Mouse (Mus musculus) liver, embryonic 14.5 days (tissue): Measurements from ENCODE around the gene Ddit4. TPM values are rescaled to one million over a fixed set of nuclear protein-coding genes. Genes with fewer than 3 reads are reported as not detected.

Source experiments
- ATAC-seq: fragments of 200-750 bp; cut with Nextera tagmentation; 2 replicates; pipeline ENCODE4 v1.8.0; 2017; ENCODE audit warnings: moderate number of reproducible peaks, mild to moderate bottlenecking, moderate library complexity; ENCODE audit not compliant: insufficient read depth
- DNase-seq, 3 experiments: peaks; one replicate each; pipeline ENCODE4 v3.0.0-alpha.2; 2012 to 2013; ENCODE audit warnings: low read depth in 3 of 3, low spot score in 3 of 3
- H3K27ac ChIP-seq: fragments of 300-500 bp; sonication (generic); 2 replicates; pipeline ENCODE4 v1.5.1; 2014; ENCODE audit warnings: moderate library complexity, mild to moderate bottlenecking, control low read depth, inconsistent platforms
- H3K27me3 ChIP-seq: fragments of 300-500 bp; sonication (generic); 2 replicates; pipeline ENCODE4 v1.6.1; 2014; ENCODE audit warnings: mild to moderate bottlenecking, low read length, moderate library complexity; ENCODE audit not compliant: control insufficient read depth, insufficient read depth
- H3K36me3 ChIP-seq: fragments of 300-500 bp; sonication (generic); replicated peaks from 2 replicates; pipeline ENCODE4 v1.6.1; 2014; ENCODE audit warnings: low read depth; ENCODE audit not compliant: control insufficient read depth, insufficient read depth
- H3K4me1 ChIP-seq, 2 experiments: fragments of 200-500 bp in 1 of 2; fragments of 300-500 bp in 1 of 2; sonication (generic) in 1 of 2; replicated peaks; 2 replicates each; pipeline ENCODE4 v1.6.1; 2012 to 2014; ENCODE audit warnings: antibody characterized with exemption in 1 of 2, inconsistent platforms in 1 of 2, low read length in 1 of 2; ENCODE audit not compliant: control insufficient read depth in 2 of 2, insufficient read depth in 2 of 2
- H3K4me2 ChIP-seq: fragments of 300-500 bp; sonication (generic); 2 replicates; pipeline ENCODE4 v1.6.1; 2014; ENCODE audit warnings: low read depth, mild to moderate bottlenecking, control low read depth, moderate library complexity
- H3K4me3 ChIP-seq, 2 experiments: fragments of 200-500 bp in 1 of 2; fragments of 300-500 bp in 1 of 2; sonication (generic) in 1 of 2; 2 replicates each; pipeline ENCODE4 v1.5.1; 2012 to 2014; ENCODE audit warnings: low read depth in 2 of 2, low read length in 2 of 2, mild to moderate bottlenecking in 2 of 2, control low read depth in 1 of 2, inconsistent platforms in 1 of 2, moderate library complexity in 1 of 2; ENCODE audit not compliant: insufficient read depth in 1 of 2
- H3K9ac ChIP-seq: fragments of 300-500 bp; sonication (generic); replicated peaks from 2 replicates; pipeline ENCODE4 v1.6.1; 2014; ENCODE audit warnings: mild to moderate bottlenecking, control low read depth, moderate library complexity
- H3K9me3 ChIP-seq: fragments of 300-500 bp; sonication (generic); 2 replicates; pipeline ENCODE4 v1.6.1; 2016; ENCODE audit warnings: low read length, mixed read lengths; ENCODE audit not compliant: control insufficient read depth
- CTCF ChIP-seq: IDR thresholded peaks from 2 replicates; pipeline ENCODE4 v1.5.1; 2016; ENCODE audit warnings: antibody characterized with exemption, low read depth, control low read depth
- EP300 ChIP-seq: IDR thresholded peaks from 2 replicates; pipeline ENCODE4 v1.6.1; 2016; ENCODE audit warnings: antibody characterized with exemption, low read depth
- WGBS: fragments of 180-500 bp; shearing (Covaris S2); extraction: QIAGEN DNeasy Blood & Tissue Kit; methylation state at CpG from one replicate; pipeline ENCODE4 v1.1.7; 2014; ENCODE audit not compliant: insufficient replicate concordance; 5-methylcytosine and 5-hydroxymethylcytosine counted together
- polyA plus RNA-seq, 2 experiments: library from polyadenylated mRNA; depleted of rRNA in 1 of 2; stranded (reverse) in 1 of 2; unstranded in 1 of 2; fragments of >200 nt; fragmentation: Nextera tagmentation in 1 of 2; extraction: Ambion mirVana in 1 of 2; gene quantifications; 2 replicates each; pipeline versions ENCODE4 v1.2.1 to v1.2.3; 2012 to 2014

Ddit4 gene
- polyA plus RNA-seq, 2 experiments = 0.39 to 3.3 TPM

GRCm38 (mm10) chr10:59949783-59950605 lies 1.6 kb downstream of the Ddit4 start:
- TF ChIP-seq CTCF = no peak
- no peak for TF ChIP-seq EP300
- 60% methylated on average over 15 of the region's 15 CpGs for WGBS

GRCm38 (mm10) chr10:59949255-59949648 lies 2.4 kb downstream of the Ddit4 start:
- peaks cover 10% of the 10 kb centered on the region for H3K27me3 ChIP-seq
- H3K27ac ChIP-seq = no peak overlapping the region
- no peak for DNase-seq
- no peak for ATAC-seq
- H3K4me2 ChIP-seq = no peak overlapping the region
- H3K9me3 ChIP-seq = no peaks in the 10 kb centered on the region
- no peaks in the 10 kb centered on the region for H3K36me3 ChIP-seq
- 74% methylated on average over 1 of the region's 1 CpGs for whole genome bisulfite sequencing
- peaks cover 0 to 7% of the 10 kb centered on the region in 2 experiments; a peak in 2 of 4 replicates for H3K4me1 ChIP-seq
- no peak overlapping the region for H3K9ac ChIP-seq
- no peak overlapping the region for H3K4me3 ChIP-seq
- TF ChIP-seq EP300 (no peak), CTCF (no peak)

More at GRCm38 (mm10) chr10:59949783-59950605, 1.6 kb downstream of the Ddit4 start:
- Histone ChIP-seq H3K27me3 (peaks cover 10% of the 10 kb centered on the region), H3K36me3 (no peaks in the 10 kb centered on the region), H3K9ac (no peak overlapping the region; the same call in 1 of the 2 replicates), H3K27ac (no peak overlapping the region), H3K4me1 (peaks cover 0 to 7% of the 10 kb centered on the region in 2 experiments; a peak in 2 of 4 replicates), H3K4me3 (peak overlapping the region; percentile 53 to 64; a peak in 3 of 4 replicates), H3K4me2 (peak overlapping the region; percentile 90), H3K9me3 (no peaks in the 10 kb centered on the region)
- no peak for ATAC-seq
- no peak for DNase-seq

- peaks cover 0 to 8% of the 10 kb centered on the region in 2 experiments; a peak in 2 of 4 replicates for H3K4me1 ChIP-seq
- no peak overlapping the region for H3K4me2 ChIP-seq
- WGBS = 37% methylated on average over 6 of the region's 6 CpGs
- no peak for TF ChIP-seq EP300
- TF ChIP-seq CTCF = no peak
- no peak for DNase-seq
- no peaks in the 10 kb centered on the region for H3K36me3 ChIP-seq
- no peaks in the 10 kb centered on the region for H3K9me3 ChIP-seq
- ATAC-seq = no peak
- no peak overlapping the region for H3K9ac ChIP-seq
- no peak overlapping the region for H3K4me3 ChIP-seq
- H3K27me3 ChIP-seq = peaks cover 10% of the 10 kb centered on the region
- H3K27ac ChIP-seq = no peak overlapping the region
Observed at GRCm38 (mm10) chr10:59948363-59949254, 3.0 kb downstream of the Ddit4 start.

- H3K27ac ChIP-seq = no peak overlapping the region
- H3K9me3 ChIP-seq = no peaks in the 10 kb centered on the region
- H3K27me3 ChIP-seq = peaks cover 16% of the 10 kb centered on the region
- no peak overlapping the region for H3K9ac ChIP-seq
- no peak for TF ChIP-seq EP300
- no peak for TF ChIP-seq CTCF
- no peaks in the 10 kb centered on the region for H3K36me3 ChIP-seq
- DNase-seq (no peak), ATAC-seq (no peak)
- peaks cover 0 to 9% of the 10 kb centered on the region in 2 experiments; a peak in 2 of 4 replicates for H3K4me1 ChIP-seq
- 52% methylated on average over 7 of the region's 7 CpGs for WGBS
- H3K4me3 ChIP-seq = no peak overlapping the region
- no peak overlapping the region for H3K4me2 ChIP-seq
Observed at GRCm38 (mm10) chr10:59947296-59948073, 4.1 kb downstream of the Ddit4 start.
